Mouse (Mus musculus) liver, embryonic 13.5 days (tissue): ENCODE data around the gene Tor3a. TPM values are rescaled to one million over a fixed set of nuclear protein-coding genes. Genes with fewer than 3 reads are reported as not detected.
A peak's percentile ranks its signal among the peaks of the same experiment; 100 is the strongest.
"Not testable (repeated sequence)": the region's sequence is repeated elsewhere in the genome, so short reads cannot be mapped to it uniquely, and the experiment has no call there.

ENCODE experiments used
- ATAC-seq: fragments of 200-750 bp; cut with Nextera tagmentation; 2 replicates; pipeline ENCODE4 v1.8.0; 2017; ENCODE audit warnings: low read depth, mild to moderate bottlenecking, moderate number of reproducible peaks, moderate library complexity
- DNase-seq: peaks from one replicate; pipeline ENCODE4 v3.0.0; 2022
- H3K27ac ChIP-seq: fragments of 300-500 bp; sonication (generic); 2 replicates; pipeline ENCODE4 v1.5.1; 2015; ENCODE audit warnings: moderate library complexity, mild to moderate bottlenecking, inconsistent platforms
- H3K27me3 ChIP-seq: fragments of 300-500 bp; sonication (generic); 2 replicates; pipeline ENCODE4 v1.6.1; 2015; ENCODE audit warnings: mild to moderate bottlenecking, inconsistent platforms
- H3K36me3 ChIP-seq: fragments of 300-500 bp; sonication (generic); 2 replicates; pipeline ENCODE4 v1.6.1; 2015; ENCODE audit warnings: mild to moderate bottlenecking, inconsistent platforms
- H3K4me1 ChIP-seq: fragments of 300-500 bp; sonication (generic); replicated peaks from 2 replicates; pipeline ENCODE4 v1.6.1; 2015; ENCODE audit warnings: inconsistent platforms
- H3K4me2 ChIP-seq: fragments of 300-500 bp; sonication (generic); 2 replicates; pipeline ENCODE4 v1.6.1; 2015; ENCODE audit warnings: inconsistent platforms, mild to moderate bottlenecking, moderate library complexity
- H3K4me3 ChIP-seq: fragments of 300-500 bp; sonication (generic); replicated peaks from 2 replicates; pipeline ENCODE4 v1.5.1; 2015; ENCODE audit warnings: mild to moderate bottlenecking, inconsistent platforms
- H3K9ac ChIP-seq: fragments of 300-500 bp; sonication (generic); 2 replicates; pipeline ENCODE4 v1.6.1; 2015; ENCODE audit warnings: mild to moderate bottlenecking, inconsistent platforms
- H3K9me3 ChIP-seq: fragments of 300-500 bp; sonication (generic); replicated peaks from 2 replicates; pipeline ENCODE4 v1.6.1; 2016; ENCODE audit warnings: inconsistent platforms
- WGBS: fragments of 180-500 bp; shearing (Covaris S2); methylation state at CpG from one replicate; pipeline ENCODE4 v1.1.7; 2015; ENCODE audit not compliant: insufficient replicate concordance; 5-methylcytosine and 5-hydroxymethylcytosine counted together
- polyA plus RNA-seq: library from polyadenylated mRNA; unstranded; fragments of >200 nt; fragmentation: Nextera tagmentation; extraction: Ambion mirVana; gene quantifications from 2 replicates; pipeline ENCODE4 v1.2.1, GENCODE M21; 2015

Tor3a gene
- polyA plus RNA-seq, 1 experiment from 2014 or later: 3.4 TPM

- Histone ChIP-seq H3K4me2 (no peak overlapping the region), H3K27me3 (no peaks in the 10 kb centered on the region), H3K4me3 (no peak overlapping the region), H3K9ac (no peak overlapping the region), H3K4me1 (peaks cover 26% of the 10 kb centered on the region), H3K9me3 (no peaks in the 10 kb centered on the region), H3K27ac (no peak overlapping the region), H3K36me3 (no peaks in the 10 kb centered on the region)
- no peak for DNase-seq
- ATAC-seq: no peak
- 59% methylated on average over 5 of the region's 5 CpGs for WGBS
Measured at GRCm38 (mm10) chr1:156668602-156669001, 5.6 kb downstream of the Tor3a start.

GRCm38 (mm10) chr1:156667141-156667926 lies 6.8 kb downstream of the Tor3a start:
- Histone ChIP-seq H3K27ac (no peak overlapping the region), H3K9ac (no peak overlapping the region), H3K4me3 (no peak overlapping the region), H3K4me2 (no peak overlapping the region), H3K36me3 (no peaks in the 10 kb centered on the region), H3K27me3 (no peaks in the 10 kb centered on the region), H3K4me1 (peaks cover 18% of the 10 kb centered on the region; the same call in 1 of the 2 replicates), H3K9me3 (no peaks in the 10 kb centered on the region)
- ATAC-seq (peak; percentile 74), DNase-seq (peak; percentile 11)
- WGBS: 65% methylated on average over 23 of the region's 23 CpGs

- 79% methylated on average over 8 of the region's 8 CpGs for whole genome bisulfite sequencing
Measured at GRCm38 (mm10) chr1:156665777-156666176, 8.4 kb downstream of the Tor3a start.

GRCm38 (mm10) chr1:156660660-156661236 lies 13.4 kb downstream of the Tor3a start:
- H3K4me2 ChIP-seq: not testable (repeated sequence)

More at GRCm38 (mm10) chr1:156665777-156666176, 8.4 kb downstream of the Tor3a start:
- H3K9me3 ChIP-seq: no peaks in the 10 kb centered on the region
- no peak overlapping the region for H3K4me3 ChIP-seq
- no peak overlapping the region for H3K9ac ChIP-seq
- H3K27me3 ChIP-seq: no peaks in the 10 kb centered on the region
- ATAC-seq (no peak), DNase-seq (no peak)
- H3K4me2 ChIP-seq: no peak overlapping the region
- peaks cover 18% of the 10 kb centered on the region; the same call in 1 of the 2 replicates for H3K4me1 ChIP-seq
- H3K36me3 ChIP-seq: no peaks in the 10 kb centered on the region
- H3K27ac ChIP-seq: no peak overlapping the region

GRCm38 (mm10) chr1:156659906-156660659 lies 14.1 kb downstream of the Tor3a start:
- H3K4me2 ChIP-seq: 0 out of 2 replicates have a peak overlapping the region, but pooled peaks have one; percentile 5
- ATAC-seq: peak; percentile 28; the same call in 1 of the 2 replicates
- peaks cover 7% of the 10 kb centered on the region; the same call in 1 of the 2 replicates for H3K4me1 ChIP-seq
- no peak overlapping the region for H3K4me3 ChIP-seq
- no peaks in the 10 kb centered on the region for H3K9me3 ChIP-seq
- H3K36me3 ChIP-seq: no peaks in the 10 kb centered on the region
- no peaks in the 10 kb centered on the region for H3K27me3 ChIP-seq
- DNase-seq: no peak
- H3K9ac ChIP-seq: no peak overlapping the region
- WGBS: 65% methylated on average over 13 of the region's 13 CpGs
- no peak overlapping the region for H3K27ac ChIP-seq

More at GRCm38 (mm10) chr1:156660660-156661236, 13.4 kb downstream of the Tor3a start:
- not testable (repeated sequence) for ATAC-seq, H3K4me1 ChIP-seq, H3K36me3 ChIP-seq, DNase-seq, H3K9ac ChIP-seq, H3K27me3 ChIP-seq, H3K9me3 ChIP-seq, H3K27ac ChIP-seq, H3K4me3 ChIP-seq
- 56% methylated on average over 21 of the region's 21 CpGs for WGBS

- Histone ChIP-seq H3K27ac (no peak overlapping the region), H3K4me2 (no peak overlapping the region), H3K27me3 (no peaks in the 10 kb centered on the region), H3K4me3 (no peak overlapping the region), H3K9ac (no peak overlapping the region), H3K36me3 (no peaks in the 10 kb centered on the region), H3K9me3 (no peaks in the 10 kb centered on the region), H3K4me1 (peaks cover 7% of the 10 kb centered on the region; the same call in 1 of the 2 replicates)
- DNase-seq (no peak), ATAC-seq (no peak)
- WGBS: 70% methylated on average over 5 of the region's 5 CpGs
Measured at GRCm38 (mm10) chr1:156658676-156659075, 15.5 kb downstream of the Tor3a start.

GRCm38 (mm10) chr1:156657523-156657922 lies 16.6 kb downstream of the Tor3a start:
- H3K4me2 ChIP-seq: no peak overlapping the region
- H3K4me1 ChIP-seq: peaks cover 9% of the 10 kb centered on the region; the same call in 1 of the 2 replicates
- WGBS: 67% methylated on average over 4 of the region's 4 CpGs
- H3K36me3 ChIP-seq: no peaks in the 10 kb centered on the region
- H3K9ac ChIP-seq: no peak overlapping the region
- no peak overlapping the region for H3K27ac ChIP-seq
- no peaks in the 10 kb centered on the region for H3K9me3 ChIP-seq
- ATAC-seq (peak; percentile 71), DNase-seq (no peak)
- no peaks in the 10 kb centered on the region for H3K27me3 ChIP-seq
- H3K4me3 ChIP-seq: no peak overlapping the region

GRCm38 (mm10) chr1:156654735-156655530 lies 19.2 kb downstream of the Tor3a start:
- DNase-seq: no peak
- Histone ChIP-seq H3K4me3 (no peak overlapping the region), H3K4me2 (no peak overlapping the region), H3K27ac (no peak overlapping the region), H3K9ac (no peak overlapping the region), H3K9me3 (no peaks in the 10 kb centered on the region), H3K4me1 (peaks cover 10% of the 10 kb centered on the region; the same call in 1 of the 2 replicates), H3K36me3 (no peaks in the 10 kb centered on the region), H3K27me3 (no peaks in the 10 kb centered on the region)
- WGBS: 68% methylated on average over 13 of the region's 13 CpGs
- ATAC-seq: no peak

GRCm38 (mm10) chr1:156652189-156652822 lies 21.9 kb downstream of the Tor3a start:
- Histone ChIP-seq H3K9me3 (no peaks in the 10 kb centered on the region), H3K9ac (no peak overlapping the region), H3K27ac (no peak overlapping the region), H3K4me1 (0 out of 2 replicates have a peak, but pooled peaks cover 11% of the 10 kb centered on the region), H3K36me3 (0 out of 2 replicates have a peak, but pooled peaks cover 3% of the 10 kb centered on the region), H3K27me3 (no peaks in the 10 kb centered on the region), H3K4me3 (no peak overlapping the region), H3K4me2 (no peak overlapping the region)
- ATAC-seq (no peak), DNase-seq (no peak)
- 45% methylated on average over 6 of the region's 6 CpGs for WGBS

- no peak overlapping the region for H3K27ac ChIP-seq
- H3K9ac ChIP-seq: no peak overlapping the region
- H3K4me2 ChIP-seq: no peak overlapping the region
- H3K27me3 ChIP-seq: no peaks in the 10 kb centered on the region
- no peaks in the 10 kb centered on the region for H3K9me3 ChIP-seq
- 74% methylated on average over 9 of the region's 9 CpGs for WGBS
- no peak for DNase-seq
- ATAC-seq: no peak
- H3K4me3 ChIP-seq: no peak overlapping the region
- H3K4me1 ChIP-seq: 0 out of 2 replicates have a peak, but pooled peaks cover 7% of the 10 kb centered on the region
- H3K36me3 ChIP-seq: 0 out of 2 replicates have a peak, but pooled peaks cover 7% of the 10 kb centered on the region
Measured at GRCm38 (mm10) chr1:156650631-156651030, 23.5 kb downstream of the Tor3a start.
